Mouse (Mus musculus): ENCODE results near the gene 2310061I04Rik. TPM values are rescaled to one million over a fixed set of nuclear protein-coding genes. Genes with fewer than 3 reads are reported as not detected.

2310061I04Rik gene
- polyA plus RNA-seq, 1 experiment from 2014 or later: 25.2 TPM

GRCm38 (mm10) chr17:35848112-35848511 is 49.1 kb downstream of the 2310061I04Rik start:
- Histone ChIP-seq H3K4me3 (no peak overlapping the region), H3K36me3 (peaks cover 89% of the 10 kb centered on the region), H3K4me2 (no peak overlapping the region), H3K9me3 (no peaks in the 10 kb centered on the region), H3K9ac (peak overlapping the region; percentile 24), H3K27me3 (replicated peaks) (no peaks in the 10 kb centered on the region), H3K4me1 (peaks cover 1% of the 10 kb centered on the region; the same call in 1 of the 2 replicates), H3K27ac (replicated peaks) (no peak overlapping the region)
- WGBS: 48% methylated on average over 1 of the region's 1 CpGs
- no peak for ATAC-seq (ENCODE audit: extremely low read depth, insufficient number of reproducible peaks, low FRiP score, low TSS enrichment)

- no peaks in the 10 kb centered on the region for H3K9me3 ChIP-seq
- H3K4me3 ChIP-seq: no peak overlapping the region
- no peak overlapping the region for H3K4me2 ChIP-seq
- no peaks in the 10 kb centered on the region for H3K27me3 ChIP-seq (replicated peaks)
- peaks cover 45% of the 10 kb centered on the region for H3K36me3 ChIP-seq
- H3K9ac ChIP-seq: no peak overlapping the region; the same call in 1 of the 2 replicates
- no peak for ATAC-seq (ENCODE audit: extremely low read depth, insufficient number of reproducible peaks, low FRiP score, low TSS enrichment)
- WGBS: 93% methylated on average over 3 of the region's 3 CpGs
- peaks cover 27% of the 10 kb centered on the region for H3K4me1 ChIP-seq
- no peak overlapping the region for H3K27ac ChIP-seq (replicated peaks)
These were observed 53.7 kb downstream of the 2310061I04Rik start for GRCm38 (mm10) chr17:35843514-35843913.

MicroRNA genes within 50 kb of the gene (microRNA counts, 519-probe panel; counts per million panel counts)
- microRNA mmu-miR-1894-3p (209 counts per million, percentile 61 among the panel's probes with 10 or more counts), microRNA mmu-miR-1894-5p (209 counts per million, percentile 61 among the panel's probes with 10 or more counts)

Small RNA genes within 50 kb of the gene (microRNA-seq; reads per million reads assigned to microRNA genes)
- gene Gm28033 (2.0 reads per million, percentile 3 among the genes with 10 or more reads in this experiment), gene Mir1894 (not detected)

Other genes with a start within 250 kb of the 2310061I04Rik start
- gene Vars2, start 229.8 kb downstream of the 2310061I04Rik start, polyA plus RNA-seq (2015; fragmentation: Nextera tagmentation; extraction: Ambion mirVana): 12.2 and 13.5 TPM in 2 replicates
- gene Gtf2h4, start 223.7 kb downstream of the 2310061I04Rik start, polyA plus RNA-seq (2015; fragmentation: Nextera tagmentation; extraction: Ambion mirVana): 25.7 and 27.7 TPM in 2 replicates
- gene Ddr1, start 192.8 kb downstream of the 2310061I04Rik start, polyA plus RNA-seq (2015; fragmentation: Nextera tagmentation; extraction: Ambion mirVana): 122 and 130 TPM in 2 replicates
- 41.7 and 49.9 TPM in 2 replicates for gene Ier3, start 75.7 kb downstream of the 2310061I04Rik start, polyA plus RNA-seq (2015; fragmentation: Nextera tagmentation; extraction: Ambion mirVana)
- gene Flot1, start 74.2 kb downstream of the 2310061I04Rik start, polyA plus RNA-seq (2015; fragmentation: Nextera tagmentation; extraction: Ambion mirVana): 81.1 and 99.0 TPM in 2 replicates
- 741 and 743 TPM in 2 replicates for gene Tubb5, start 59.1 kb downstream of the 2310061I04Rik start, polyA plus RNA-seq (2015; fragmentation: Nextera tagmentation; extraction: Ambion mirVana)
- 17.7 and 18.4 TPM in 2 replicates for gene Mdc1, start 55.9 kb downstream of the 2310061I04Rik start, polyA plus RNA-seq (2015; fragmentation: Nextera tagmentation; extraction: Ambion mirVana)
- 43.5 and 50.5 TPM in 2 replicates for gene Nrm, start 36.1 kb downstream of the 2310061I04Rik start, polyA plus RNA-seq (2015; fragmentation: Nextera tagmentation; extraction: Ambion mirVana)
- gene Ppp1r18, start 31.8 kb downstream of the 2310061I04Rik start, polyA plus RNA-seq (2015; fragmentation: Nextera tagmentation; extraction: Ambion mirVana): 19.8 and 21.0 TPM in 2 replicates
- gene Dhx16, start 17.6 kb downstream of the 2310061I04Rik start, polyA plus RNA-seq (2015; fragmentation: Nextera tagmentation; extraction: Ambion mirVana): 22.8 and 27.7 TPM in 2 replicates
- 53.8 and 55.3 TPM in 2 replicates for gene Atat1, start 12.6 kb upstream of the 2310061I04Rik start, polyA plus RNA-seq (2015; fragmentation: Nextera tagmentation; extraction: Ambion mirVana)
- 67.8 and 75.9 TPM in 2 replicates for gene Mrps18b, start 19.0 kb upstream of the 2310061I04Rik start, polyA plus RNA-seq (2015; fragmentation: Nextera tagmentation; extraction: Ambion mirVana)
- 24.6 and 26.3 TPM in 2 replicates for gene Ppp1r10, start 19.0 kb upstream of the 2310061I04Rik start, polyA plus RNA-seq (2015; fragmentation: Nextera tagmentation; extraction: Ambion mirVana)
- 64.6 and 67.6 TPM in 2 replicates for gene Abcf1, start 72.3 kb upstream of the 2310061I04Rik start, polyA plus RNA-seq (2015; fragmentation: Nextera tagmentation; extraction: Ambion mirVana)
- 38.9 and 40.3 TPM in 2 replicates for gene Gnl1, start 82.4 kb upstream of the 2310061I04Rik start, polyA plus RNA-seq (2015; fragmentation: Nextera tagmentation; extraction: Ambion mirVana)
- 17.6 and 18.1 TPM in 2 replicates for gene Prr3, start 82.8 kb upstream of the 2310061I04Rik start, polyA plus RNA-seq (2015; fragmentation: Nextera tagmentation; extraction: Ambion mirVana)
- 2.4 and 2.8 TPM in 2 replicates for gene H2-T24, start 123.1 kb upstream of the 2310061I04Rik start, polyA plus RNA-seq (2015; fragmentation: Nextera tagmentation; extraction: Ambion mirVana)
- gene H2-T23, start 135.4 kb upstream of the 2310061I04Rik start, polyA plus RNA-seq (2015; fragmentation: Nextera tagmentation; extraction: Ambion mirVana): 4.8 and 5.0 TPM in 2 replicates
- 6.9 and 7.5 TPM in 2 replicates for gene H2-T22, start 145.3 kb upstream of the 2310061I04Rik start, polyA plus RNA-seq (2015; fragmentation: Nextera tagmentation; extraction: Ambion mirVana)
- gene Gm6034, start 145.5 kb upstream of the 2310061I04Rik start, polyA plus RNA-seq (2015; fragmentation: Nextera tagmentation; extraction: Ambion mirVana): not detected in 2 replicates
- gene Gm11127, start 160.9 kb upstream of the 2310061I04Rik start, polyA plus RNA-seq (2015; fragmentation: Nextera tagmentation; extraction: Ambion mirVana): not detected in 2 replicates
- not detected in 2 replicates for gene Gm19684, start 224.2 kb upstream of the 2310061I04Rik start, polyA plus RNA-seq (2015; fragmentation: Nextera tagmentation; extraction: Ambion mirVana)
- not detected in 2 replicates for gene Gm7030, start 232.0 kb upstream of the 2310061I04Rik start, polyA plus RNA-seq (2015; fragmentation: Nextera tagmentation; extraction: Ambion mirVana)